Mouse (Mus musculus) retina, adult 2 months (tissue): ENCODE results near the gene Hoxb1.

ENCODE experiments used
- DNase-seq: peaks from one replicate; pipeline ENCODE4 v3.0.0-alpha.2; 2012; ENCODE audit warnings: low read depth, low spot score

Gene Hoxb1

DNA sequence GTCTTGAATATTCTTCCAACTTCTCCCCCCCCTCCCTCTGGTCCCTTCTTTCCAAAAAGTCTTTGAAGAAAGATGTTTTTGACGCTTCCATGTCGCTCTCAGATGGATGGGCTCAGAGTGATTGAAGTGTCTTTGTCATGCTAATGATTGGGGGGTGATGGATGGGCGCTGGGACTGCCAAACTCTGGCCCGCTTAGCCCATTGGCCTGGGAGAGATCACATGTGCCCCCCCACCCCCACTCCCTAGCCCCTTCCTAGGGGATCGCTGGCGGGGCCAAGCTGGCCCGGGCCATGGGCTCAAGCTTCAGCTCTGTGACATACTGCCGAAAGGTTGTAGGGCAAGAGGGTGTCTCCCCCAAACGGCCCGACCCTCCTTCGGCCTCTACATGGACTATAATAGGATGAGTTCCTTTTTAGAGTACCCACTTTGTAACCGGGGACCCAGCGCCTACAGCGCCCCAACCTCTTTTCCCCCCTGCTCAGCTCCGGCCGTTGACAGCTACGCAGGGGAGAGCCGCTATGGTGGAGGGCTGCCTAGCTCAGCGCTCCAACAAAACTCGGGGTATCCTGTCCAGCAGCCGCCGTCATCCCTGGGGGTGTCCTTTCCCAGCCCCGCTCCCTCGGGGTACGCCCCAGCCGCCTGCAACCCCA is at the start of gene Hoxb1:
TSS of gene Hoxb1 (plus strand) at position 312 of the 651 bp plus-strand sequence.
- no peak for DNase-seq

DNA sequence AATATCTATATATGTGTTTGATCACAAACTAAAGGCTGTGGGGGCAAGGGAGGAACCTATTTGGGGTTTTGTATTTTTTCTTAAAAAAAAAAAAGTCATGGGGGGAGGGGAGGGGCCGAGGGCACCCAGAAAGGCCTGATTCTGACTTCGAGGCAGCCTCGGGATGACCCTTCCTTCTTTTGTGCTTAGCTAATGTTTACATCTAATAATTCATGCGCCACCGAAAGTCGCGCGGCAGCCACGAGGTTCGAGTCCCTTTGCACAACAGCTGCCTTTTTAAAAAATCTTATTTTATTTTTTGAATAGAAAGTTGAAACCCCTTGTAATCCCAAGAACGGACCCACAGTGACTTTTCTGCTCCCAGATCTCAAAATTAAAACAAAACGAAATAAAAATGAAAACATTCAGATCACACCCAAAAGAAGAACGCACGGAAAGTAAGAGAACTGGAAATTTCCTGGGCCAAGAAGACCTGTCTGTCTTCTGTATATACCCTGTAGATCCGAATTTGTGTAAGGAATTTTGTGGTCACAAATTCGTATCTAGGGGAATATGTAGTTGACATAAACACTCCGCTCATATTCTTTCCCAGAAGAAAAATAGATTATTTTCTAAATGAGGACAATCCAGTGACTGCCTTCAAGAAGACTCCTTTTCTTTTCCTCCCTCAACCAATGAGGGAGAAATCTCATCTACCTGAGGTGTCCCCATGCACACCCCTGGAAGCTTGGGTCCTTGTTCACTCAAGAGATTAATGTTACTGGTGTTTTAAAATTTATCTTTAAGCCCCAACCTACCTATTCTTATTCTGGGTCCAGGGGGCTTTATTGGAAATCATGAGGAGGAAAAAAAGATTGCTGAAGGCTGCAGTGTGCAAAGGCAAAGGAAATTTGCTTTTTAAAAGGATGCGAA is 48.6 kb upstream of the Hoxb1 start:
- no peak for DNase-seq

DNA sequence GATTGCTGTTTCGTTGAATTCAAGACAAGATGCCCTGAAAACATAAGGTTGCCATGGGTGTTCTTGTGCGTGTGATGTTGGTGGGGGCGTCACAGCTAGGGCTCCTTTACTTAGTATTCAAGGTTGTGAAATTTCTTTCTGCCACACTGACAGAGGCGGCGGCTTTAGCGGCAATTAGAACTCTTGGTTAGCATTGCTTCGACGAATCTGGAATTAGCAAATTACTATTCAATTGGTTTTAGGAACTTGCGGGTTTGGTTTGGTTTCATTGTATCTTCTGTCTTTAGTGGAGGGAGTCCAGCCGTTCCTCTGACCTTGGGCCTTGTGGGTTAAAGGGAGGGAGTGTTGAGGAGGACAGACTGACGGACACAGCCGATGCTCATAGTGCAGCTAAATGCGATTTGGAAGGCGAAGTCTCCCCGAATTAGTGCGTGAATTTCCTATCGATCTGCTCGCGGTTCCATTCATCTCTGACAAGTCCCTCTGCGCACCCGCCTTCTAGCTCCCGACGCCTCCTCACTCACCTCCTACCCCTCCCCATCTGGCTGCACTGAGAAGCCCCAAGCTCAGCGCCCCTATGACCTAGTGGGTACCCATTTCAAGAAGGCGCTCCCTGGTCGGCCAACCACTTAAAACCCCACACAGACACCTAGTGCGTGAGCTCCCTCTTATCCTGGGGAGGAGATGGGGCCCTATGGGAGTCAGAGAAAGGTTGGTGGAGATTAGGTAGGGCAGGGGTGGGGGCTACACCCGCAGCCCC is 47.8 kb upstream of the Hoxb1 start, which contains the start of gene Hoxb4:
TSS of gene Hoxb4 (plus strand) at position 660 of the 760 bp plus-strand sequence.
- DNase-seq, result no peak

DNA sequence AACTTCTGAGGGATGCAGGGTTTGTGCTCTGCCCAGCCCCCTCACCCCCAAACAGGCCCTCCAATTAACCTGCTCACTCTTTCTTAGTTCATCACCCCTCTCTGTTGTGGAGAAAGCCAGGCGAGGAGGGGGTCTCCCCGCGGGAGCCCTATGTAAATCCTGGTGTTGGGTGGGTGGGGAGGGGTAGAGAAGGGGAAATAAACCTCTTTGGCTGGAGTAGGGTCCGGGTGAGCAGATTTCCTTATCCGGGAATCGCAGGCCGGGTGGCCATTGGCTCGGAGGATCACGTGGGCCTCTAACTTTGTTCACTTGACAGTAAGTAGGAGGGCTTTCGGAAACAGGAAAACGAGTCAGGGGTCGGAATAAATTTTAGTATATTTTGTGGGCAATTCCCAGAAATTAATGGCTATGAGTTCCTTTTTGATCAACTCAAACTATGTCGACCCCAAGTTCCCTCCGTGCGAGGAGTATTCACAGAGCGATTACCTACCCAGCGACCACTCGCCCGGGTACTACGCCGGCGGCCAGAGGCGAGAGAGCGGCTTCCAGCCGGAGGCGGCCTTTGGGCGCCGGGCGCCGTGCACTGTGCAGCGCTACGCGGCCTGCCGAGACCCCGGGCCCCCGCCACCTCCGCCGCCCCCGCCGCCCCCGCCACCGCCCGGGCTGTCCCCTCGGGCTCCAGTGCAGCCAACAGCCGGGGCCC is 47.0 kb upstream of the Hoxb1 start:
- DNase-seq, result no peak

- DNase-seq, result no peak
Measured at GRCm38 (mm10) chr11:96319071-96319902, 46.3 kb upstream of the Hoxb1 start.

- DNase-seq, result no peak
Measured at GRCm38 (mm10) chr11:96319910-96320309, 45.6 kb upstream of the Hoxb1 start.

DNA sequence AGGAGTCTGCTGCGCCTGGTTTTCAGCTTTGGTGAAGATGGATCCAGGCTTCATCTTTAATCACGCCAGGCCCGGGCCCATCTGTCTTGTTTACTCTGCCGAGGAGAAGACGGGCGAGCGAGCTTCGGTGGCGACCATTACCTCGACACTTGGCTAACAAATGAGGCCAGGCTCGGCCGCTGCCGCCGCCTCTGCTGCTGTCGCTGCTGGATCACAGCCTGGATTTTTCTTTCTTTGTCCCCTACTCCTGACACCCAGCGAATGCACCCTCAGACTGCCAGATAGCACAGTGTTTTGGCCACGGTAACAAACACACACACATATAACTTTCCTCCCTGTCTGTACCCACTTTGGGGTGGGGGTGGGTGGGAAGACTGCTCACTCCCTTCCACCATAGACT is 44.9 kb upstream of the Hoxb1 start:
- no peak for DNase-seq

GRCm38 (mm10) chr11:96321846-96322245 is 43.7 kb upstream of the Hoxb1 start:
- no peak for DNase-seq

GRCm38 (mm10) chr11:96322738-96323137 is 42.8 kb upstream of the Hoxb1 start:
- no peak for DNase-seq

DNA sequence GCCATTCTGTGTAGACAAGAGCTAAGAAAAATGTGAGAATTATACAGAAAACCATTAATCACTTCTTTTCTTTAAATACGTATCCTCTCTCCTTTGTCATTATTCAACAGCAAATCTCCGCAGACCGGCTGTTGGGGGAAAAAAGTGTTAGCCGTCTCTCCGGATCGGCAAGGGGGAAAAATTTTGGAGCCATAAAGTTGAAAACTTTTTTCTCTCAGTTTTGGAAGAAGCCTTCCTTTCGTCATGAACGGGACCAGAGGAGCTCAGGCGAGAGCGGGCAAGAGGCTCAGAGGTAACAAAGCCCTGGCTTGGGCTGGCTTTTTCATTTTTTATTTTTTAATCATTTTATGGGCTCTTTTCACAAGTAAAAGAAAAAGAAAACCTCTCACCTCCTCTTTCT is 42.4 kb upstream of the Hoxb1 start, which contains the start of gene Hoxb3:
TSS of gene Hoxb3 (plus strand) at position 173 of the 400 bp plus-strand sequence.
- no peak for DNase-seq

DNA sequence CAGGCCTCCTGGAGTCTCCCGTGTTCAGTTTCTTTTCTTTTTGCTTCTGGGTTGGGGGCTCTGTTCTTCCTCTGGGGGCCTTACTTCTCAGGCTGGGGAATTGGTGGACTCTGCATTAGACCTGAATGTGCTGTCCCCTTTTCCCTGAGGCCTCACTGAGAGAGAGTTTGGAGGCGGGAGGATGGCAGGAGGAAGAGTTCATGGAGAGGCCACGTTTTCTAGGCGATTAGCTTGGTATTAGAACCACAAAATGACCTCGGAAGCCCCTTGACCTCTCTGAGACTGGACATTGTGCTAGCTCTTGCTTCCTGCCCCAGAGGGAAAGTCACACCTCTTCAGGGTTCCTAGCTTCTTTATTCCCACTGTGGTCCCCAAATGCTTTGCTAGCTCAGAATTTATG is 41.4 kb upstream of the Hoxb1 start:
- no peak for DNase-seq

DNA sequence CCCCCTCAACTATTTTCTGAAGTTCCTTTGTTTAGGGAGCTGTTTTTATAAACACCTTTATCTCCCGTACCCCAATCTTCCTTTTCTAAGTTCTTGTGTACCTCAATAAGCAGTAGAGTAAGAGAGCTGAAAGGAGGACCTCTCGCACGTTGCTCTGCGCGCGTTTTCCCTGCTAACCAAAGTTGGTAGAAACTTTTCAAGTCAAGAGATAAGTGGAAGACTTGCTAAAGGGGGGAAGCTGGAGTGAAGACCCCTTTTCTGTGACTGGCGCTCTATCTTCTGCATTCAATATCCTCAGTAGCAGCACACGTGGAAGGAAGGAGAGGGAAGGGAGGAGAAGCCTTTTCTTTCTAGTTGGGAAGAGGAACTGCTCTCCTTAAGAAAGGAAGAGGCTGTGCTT is 40.6 kb upstream of the Hoxb1 start:
- no peak for DNase-seq

DNA sequence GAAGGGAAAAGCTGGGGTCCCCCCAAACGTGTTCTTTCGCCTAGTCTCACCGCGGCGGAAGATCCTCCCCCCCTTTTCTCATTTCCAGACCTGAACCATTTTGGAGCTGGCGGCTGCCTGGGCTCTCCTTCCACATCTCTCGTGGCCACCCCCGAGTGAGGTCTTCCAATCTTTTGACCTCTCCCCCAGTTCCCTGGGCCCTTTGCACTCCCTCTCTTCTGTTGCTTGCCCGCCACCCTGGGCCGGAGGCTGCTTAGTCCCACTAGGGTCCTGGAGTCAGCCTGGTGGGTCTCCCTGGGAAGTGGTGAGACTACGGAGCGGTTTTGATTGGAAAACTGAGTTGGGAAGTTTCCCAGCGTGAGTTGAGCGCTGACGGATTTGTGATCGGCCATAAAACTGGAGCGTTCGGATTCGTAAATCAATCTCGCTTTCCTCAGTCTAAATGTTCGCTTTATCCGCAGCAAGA is 39.8 kb upstream of the Hoxb1 start:
- no peak for DNase-seq

GRCm38 (mm10) chr11:96326705-96327104 is 38.8 kb upstream of the Hoxb1 start:
- DNase-seq, result no peak

GRCm38 (mm10) chr11:96327122-96327521 is 38.4 kb upstream of the Hoxb1 start:
- DNase-seq, result no peak

GRCm38 (mm10) chr11:96327750-96328149 is 37.8 kb upstream of the Hoxb1 start:
- no peak for DNase-seq

- no peak for DNase-seq
Measured at GRCm38 (mm10) chr11:96328605-96329004, 36.9 kb upstream of the Hoxb1 start.

- DNase-seq, result no peak
Measured at GRCm38 (mm10) chr11:96332105-96332504, 33.4 kb upstream of the Hoxb1 start.

- DNase-seq, result no peak
Measured at GRCm38 (mm10) chr11:96332618-96333032, 32.9 kb upstream of the Hoxb1 start.

- DNase-seq, result no peak
Measured at GRCm38 (mm10) chr11:96333241-96334001, 32.1 kb upstream of the Hoxb1 start.
